Comparison of ENCODE assay signal across 7 mouse cellular contexts in genomic region chr5:66654220-66654619, GRCm38 (mm10). TPM values are rescaled to one million over a fixed set of nuclear protein-coding genes. Genes with fewer than 3 reads are reported as not detected.
DNase-seq lines count a peak whose midpoint lies in the region; ATAC-seq and TF ChIP-seq lines count a peak whose summit lies in the region.

No protein-coding gene starts in this region.

- 0 out of 2 replicates have a peak, but pooled peaks have one; percentile 55 for ATAC-seq in midbrain, embryonic 13.5 days
- ATAC-seq in midbrain, embryonic 16.5 days, result no peak
- 0 out of 2 replicates have a peak, but pooled peaks have one; percentile 35 for ATAC-seq in hindbrain, postnatal 0 days

- H3K9ac ChIP-seq in midbrain, embryonic 13.5 days (replicated peaks), result no peak overlapping the region
- H3K9ac ChIP-seq in midbrain, embryonic 16.5 days (ENCODE audit: low read depth, low read length), result no peak overlapping the region
- H3K9ac ChIP-seq in hindbrain, postnatal 0 days (replicated peaks; ENCODE audit: low read length), result no peak overlapping the region

- no peak overlapping the region for H3K4me3 ChIP-seq in midbrain, embryonic 13.5 days (replicated peaks)
- H3K4me3 ChIP-seq in midbrain, embryonic 16.5 days (ENCODE audit: low read depth, low read length), result no peak overlapping the region
- H3K4me3 ChIP-seq in gastrocnemius, adult 2 months, result no peak overlapping the region
- no peak overlapping the region for H3K4me3 ChIP-seq in hindbrain, postnatal 0 days (ENCODE audit: low read length)

- no peaks in the 10 kb centered on the region for H3K4me1 ChIP-seq in midbrain, embryonic 13.5 days (replicated peaks)
- H3K4me1 ChIP-seq in midbrain, embryonic 16.5 days (ENCODE audit: control insufficient read depth, insufficient read depth, low read length), result no peaks in the 10 kb centered on the region
- no peaks in the 10 kb centered on the region for H3K4me1 ChIP-seq in hindbrain, postnatal 0 days (ENCODE audit: insufficient read depth, low read length)

- no peaks in the 10 kb centered on the region for H3K27me3 ChIP-seq in midbrain, embryonic 13.5 days
- no peaks in the 10 kb centered on the region for H3K27me3 ChIP-seq in midbrain, embryonic 16.5 days (ENCODE audit: control insufficient read depth, insufficient read depth, low read depth, low read length)
- H3K27me3 ChIP-seq in hindbrain, postnatal 0 days (ENCODE audit: insufficient read depth, low read length), result no peaks in the 10 kb centered on the region

- H3K27ac ChIP-seq in midbrain, embryonic 13.5 days, result peak overlapping the region; percentile 47; the same call in 1 of the 2 replicates
- H3K27ac ChIP-seq in midbrain, embryonic 16.5 days (ENCODE audit: low read length), result no peak overlapping the region
- H3K27ac ChIP-seq in gastrocnemius, adult 2 months, result no peak overlapping the region
- no peak overlapping the region for H3K27ac ChIP-seq in hindbrain, postnatal 0 days

- 56% methylated on average over 5 of the region's 5 CpGs for WGBS in midbrain, embryonic 13.5 days
- WGBS in midbrain, embryonic 16.5 days, result 60% methylated on average over 5 of the region's 5 CpGs
- 25% methylated on average over 5 of the region's 5 CpGs for WGBS in hindbrain, postnatal 0 days

- no peaks in the 10 kb centered on the region for H3K9me3 ChIP-seq in midbrain, embryonic 13.5 days
- no peaks in the 10 kb centered on the region for H3K9me3 ChIP-seq in midbrain, embryonic 16.5 days (replicated peaks; ENCODE audit: control insufficient read depth, low read length, poor library complexity, severe bottlenecking)
- H3K9me3 ChIP-seq in hindbrain, postnatal 0 days (ENCODE audit: low read length), result no peaks in the 10 kb centered on the region

- TF ChIP-seq CTCF in gastrocnemius, adult 2 months (IDR thresholded peaks at IDR 0.05), result no peak
- no peak for TF ChIP-seq CTCF in hindbrain, postnatal 0 days (IDR thresholded peaks at IDR 0.05; ENCODE audit: low read depth)

- DNase-seq in gastrocnemius, adult 2 months, result peak; percentile 45
- peak; percentile 56 for DNase-seq in hindbrain, postnatal 0 days (ENCODE audit: low spot score)
- DNase-seq in lung, postnatal 10 days, result peak; percentile 83
- DNase-seq in ovary, adult 18-20 months (ENCODE audit: low spot score), result no peak
- no peak for DNase-seq in B cell, adult 2 months

- no peaks in the 10 kb centered on the region for H3K36me3 ChIP-seq in midbrain, embryonic 13.5 days
- H3K36me3 ChIP-seq in midbrain, embryonic 16.5 days (ENCODE audit: control insufficient read depth, insufficient read depth, low read length), result no peaks in the 10 kb centered on the region
- no peaks in the 10 kb centered on the region for H3K36me3 ChIP-seq in hindbrain, postnatal 0 days (ENCODE audit: insufficient read depth, low read length)

- intact Hi-C loops in gastrocnemius, adult 2 months (cut with DNase I), result no loop called here

- H3K4me2 ChIP-seq in midbrain, embryonic 13.5 days (replicated peaks), result no peak overlapping the region
- H3K4me2 ChIP-seq in midbrain, embryonic 16.5 days (ENCODE audit: low read length), result no peak overlapping the region
- no peak overlapping the region for H3K4me2 ChIP-seq in hindbrain, postnatal 0 days (ENCODE audit: low read depth, low read length)

RNA-seq across cellular contexts. Expression of gene Uchl1, which starts 21.7 kb away (rescaled TPM):
- 1,181 and 1,187 TPM in 2 replicates for polyA plus RNA-seq in midbrain, embryonic 13.5 days (2015; fragmentation: Nextera tagmentation; extraction: Ambion mirVana)
- 2,002 and 2,007 TPM in 2 replicates for polyA plus RNA-seq in midbrain, embryonic 16.5 days (2015; fragmentation: Nextera tagmentation; extraction: Ambion mirVana)
- 1 to 10 TPM; 3.4 to 5.3 TPM for total RNA-seq in gastrocnemius, adult 2 months (2021)
- total RNA-seq in hindbrain, postnatal 0 days (2014; rRNA removed), result 1,561 and 1,591 TPM in 2 replicates
- polyA plus RNA-seq in hindbrain, postnatal 0 days (2015; fragmentation: Nextera tagmentation; extraction: Ambion mirVana), result 1,671 and 1,715 TPM in 2 replicates

RNA-seq across cellular contexts. Expression of gene Apbb2, which starts 35.6 kb away (rescaled TPM):
- 93.4 and 94.6 TPM in 2 replicates for polyA plus RNA-seq in midbrain, embryonic 13.5 days (2015; fragmentation: Nextera tagmentation; extraction: Ambion mirVana)
- 107 and 108 TPM in 2 replicates for polyA plus RNA-seq in midbrain, embryonic 16.5 days (2015; fragmentation: Nextera tagmentation; extraction: Ambion mirVana)
- 10 to 100 TPM; 35.9 to 43.2 TPM for total RNA-seq in gastrocnemius, adult 2 months (2021)
- 66.0 and 76.9 TPM in 2 replicates for total RNA-seq in hindbrain, postnatal 0 days (2014; rRNA removed)
- 67.9 and 72.1 TPM in 2 replicates for polyA plus RNA-seq in hindbrain, postnatal 0 days (2015; fragmentation: Nextera tagmentation; extraction: Ambion mirVana)

Comparison
In these comparisons a context has a peak if more than half of its experiments do, and no peak if none do; other contexts are left out.
1. DNase-seq: peak in gastrocnemius, adult 2 months (single experiment), hindbrain, postnatal 0 days (single experiment) and lung, postnatal 10 days (single experiment); none in ovary, adult 18-20 months (single experiment) and B cell, adult 2 months (0 of 2).